Mouse (Mus musculus) heart, embryonic 11.5 days (tissue): ENCODE measurements around the gene Nsun7. TPM values are rescaled to one million over a fixed set of nuclear protein-coding genes. Genes with fewer than 3 reads are reported as not detected.
"Not testable (repeated sequence)": the region's sequence is repeated elsewhere in the genome, so short reads cannot be mapped to it uniquely, and the experiment has no call there.

Source experiments
- ATAC-seq: fragments of 200-750 bp; cut with Nextera tagmentation; replicated peaks from 2 replicates; pipeline ENCODE4 v1.8.0; 2017; ENCODE audit warnings: moderate library complexity; ENCODE audit not compliant: insufficient number of reproducible peaks, low FRiP score, low TSS enrichment
- H3K27ac ChIP-seq: fragments of 300-500 bp; sonication (generic); 2 replicates; pipeline ENCODE4 v1.5.1; 2014; ENCODE audit warnings: mild to moderate bottlenecking, low read depth, low read length
- H3K27me3 ChIP-seq: fragments of 300-500 bp; sonication (generic); 2 replicates; pipeline ENCODE4 v1.6.1; 2014; ENCODE audit warnings: mild to moderate bottlenecking, low read length, mixed read lengths; ENCODE audit not compliant: control insufficient read depth, insufficient read depth
- H3K36me3 ChIP-seq: fragments of 300-500 bp; sonication (generic); 2 replicates; pipeline ENCODE4 v1.6.1; 2014; ENCODE audit warnings: mild to moderate bottlenecking, low read length, moderate library complexity, mixed read lengths; ENCODE audit not compliant: control insufficient read depth, insufficient read depth
- H3K4me1 ChIP-seq: fragments of 300-500 bp; sonication (generic); 2 replicates; pipeline ENCODE4 v1.6.1; 2014; ENCODE audit warnings: low read length; ENCODE audit not compliant: control insufficient read depth, insufficient read depth
- H3K4me2 ChIP-seq: fragments of 300-500 bp; sonication (generic); 2 replicates; pipeline ENCODE4 v1.6.1; 2014; ENCODE audit warnings: mild to moderate bottlenecking, moderate library complexity
- H3K4me3 ChIP-seq: fragments of 300-500 bp; sonication (generic); 2 replicates; pipeline ENCODE4 v1.5.1; 2014; ENCODE audit warnings: low read depth, low read length
- H3K9ac ChIP-seq: fragments of 300-500 bp; sonication (generic); 2 replicates; pipeline ENCODE4 v1.6.1; 2014; ENCODE audit warnings: mild to moderate bottlenecking, low read depth, low read length, moderate library complexity
- H3K9me3 ChIP-seq: fragments of 300-500 bp; sonication (generic); replicated peaks from 2 replicates; pipeline ENCODE4 v1.6.1; 2016; ENCODE audit warnings: low read length; ENCODE audit not compliant: control insufficient read depth
- WGBS: fragments of 180-500 bp; shearing (Covaris S2); extraction: QIAGEN DNeasy Blood & Tissue Kit; methylation state at CpG from one replicate; pipeline ENCODE4 v1.1.7; 2014; ENCODE audit not compliant: insufficient replicate concordance; 5-methylcytosine and 5-hydroxymethylcytosine counted together
- polyA plus RNA-seq: library from polyadenylated mRNA; unstranded; fragments of >200 nt; fragmentation: Nextera tagmentation; extraction: Ambion mirVana; gene quantifications from 2 replicates; pipeline ENCODE4 v1.2.1, GENCODE M21; 2014

The Nsun7 gene
- polyA plus RNA-seq, 1 experiment from 2014 or later, result 0.23 TPM

GRCm38 (mm10) chr5:66232456-66232855 lies 27.2 kb upstream of the Nsun7 start:
- H3K27me3 ChIP-seq, result no peaks in the 10 kb centered on the region
- H3K4me1 ChIP-seq, result no peaks in the 10 kb centered on the region
- no peak overlapping the region for H3K27ac ChIP-seq
- no peak overlapping the region for H3K4me2 ChIP-seq
- H3K4me3 ChIP-seq, result no peak overlapping the region
- 38% methylated on average over 3 of the region's 3 CpGs for WGBS
- H3K9ac ChIP-seq, result no peak overlapping the region
- H3K9me3 ChIP-seq, result no peaks in the 10 kb centered on the region
- 0 out of 2 replicates have a peak, but pooled peaks have one; percentile 18 for ATAC-seq
- no peaks in the 10 kb centered on the region for H3K36me3 ChIP-seq

GRCm38 (mm10) chr5:66241894-66242293 lies 17.8 kb upstream of the Nsun7 start:
- Histone ChIP-seq H3K4me2 (no peak overlapping the region), H3K27ac (no peak overlapping the region), H3K36me3 (no peaks in the 10 kb centered on the region), H3K9me3 (no peaks in the 10 kb centered on the region), H3K27me3 (no peaks in the 10 kb centered on the region), H3K4me1 (no peaks in the 10 kb centered on the region), H3K9ac (no peak overlapping the region), H3K4me3 (no peak overlapping the region)
- ATAC-seq, result no peak

GRCm38 (mm10) chr5:66243467-66243866 lies 16.2 kb upstream of the Nsun7 start:
- H3K9ac ChIP-seq, result no peak overlapping the region
- H3K27me3 ChIP-seq, result no peaks in the 10 kb centered on the region
- H3K4me3 ChIP-seq, result no peak overlapping the region
- H3K36me3 ChIP-seq, result no peaks in the 10 kb centered on the region
- no peak overlapping the region for H3K4me2 ChIP-seq
- WGBS, result 81% methylated on average over 9 of the region's 9 CpGs
- H3K27ac ChIP-seq, result no peak overlapping the region
- no peaks in the 10 kb centered on the region for H3K4me1 ChIP-seq
- no peak for ATAC-seq
- no peaks in the 10 kb centered on the region for H3K9me3 ChIP-seq

GRCm38 (mm10) chr5:66244043-66244660 lies 15.5 kb upstream of the Nsun7 start:
- Histone ChIP-seq H3K27ac (no peak overlapping the region), H3K4me3 (no peak overlapping the region), H3K9me3 (no peaks in the 10 kb centered on the region), H3K4me2 (no peak overlapping the region), H3K27me3 (no peaks in the 10 kb centered on the region), H3K9ac (no peak overlapping the region), H3K4me1 (no peaks in the 10 kb centered on the region), H3K36me3 (no peaks in the 10 kb centered on the region)
- ATAC-seq, result no peak
- WGBS, result 69% methylated on average over 6 of the region's 6 CpGs

GRCm38 (mm10) chr5:66245958-66246497 lies 13.7 kb upstream of the Nsun7 start:
- H3K4me2 ChIP-seq, result no peak overlapping the region

GRCm38 (mm10) chr5:66253219-66253618 lies 6.5 kb upstream of the Nsun7 start:
- Histone ChIP-seq H3K36me3 (no peaks in the 10 kb centered on the region), H3K4me1 (no peaks in the 10 kb centered on the region), H3K9ac (no peak overlapping the region), H3K9me3 (no peaks in the 10 kb centered on the region), H3K4me3 (no peak overlapping the region), H3K27ac (no peak overlapping the region), H3K27me3 (no peaks in the 10 kb centered on the region), H3K4me2 (no peak overlapping the region)
- WGBS, result 73% methylated on average over 5 of the region's 5 CpGs
- ATAC-seq, result no peak

More at GRCm38 (mm10) chr5:66245958-66246497, 13.7 kb upstream of the Nsun7 start:
- ATAC-seq, result no peak
- Histone ChIP-seq H3K36me3 (no peaks in the 10 kb centered on the region), H3K27me3 (no peaks in the 10 kb centered on the region), H3K4me1 (no peaks in the 10 kb centered on the region), H3K27ac (no peak overlapping the region), H3K9me3 (no peaks in the 10 kb centered on the region), H3K4me3 (no peak overlapping the region), H3K9ac (no peak overlapping the region)
- WGBS, result 31% methylated on average over 8 of the region's 10 CpGs

- no peak overlapping the region for H3K27ac ChIP-seq
- no peaks in the 10 kb centered on the region for H3K4me1 ChIP-seq
- ATAC-seq, result no peak
- H3K9ac ChIP-seq, result no peak overlapping the region
- H3K9me3 ChIP-seq, result no peaks in the 10 kb centered on the region
- no peaks in the 10 kb centered on the region for H3K36me3 ChIP-seq
- no peak overlapping the region for H3K4me3 ChIP-seq
- 82% methylated on average over 10 of the region's 10 CpGs for WGBS
- peaks cover 3% of the 10 kb centered on the region; the same call in 1 of the 2 replicates for H3K27me3 ChIP-seq
- no peak overlapping the region for H3K4me2 ChIP-seq
Observed at GRCm38 (mm10) chr5:66255044-66255443, 4.7 kb upstream of the Nsun7 start.

- Histone ChIP-seq H3K9me3 (no peaks in the 10 kb centered on the region), H3K4me1 (no peaks in the 10 kb centered on the region), H3K36me3 (no peaks in the 10 kb centered on the region), H3K9ac (no peak overlapping the region), H3K4me3 (no peak overlapping the region), H3K27me3 (peaks cover 9% of the 10 kb centered on the region; the same call in 1 of the 2 replicates), H3K4me2 (no peak overlapping the region), H3K27ac (no peak overlapping the region)
- no peak for ATAC-seq
- 65% methylated on average over 2 of the region's 2 CpGs for WGBS
Observed at GRCm38 (mm10) chr5:66259000-66259399, 697 bp upstream of the Nsun7 start.

GRCm38 (mm10) chr5:66259431-66259755 lies 304 bp upstream of the Nsun7 start:
- H3K9me3 ChIP-seq, H3K27me3 ChIP-seq, H3K27ac ChIP-seq, H3K4me1 ChIP-seq, ATAC-seq, H3K36me3 ChIP-seq: not testable (repeated sequence)
- 9% methylated on average over 5 of the region's 5 CpGs for WGBS
- H3K4me2 ChIP-seq, result peak overlapping the region; percentile 91
- H3K9ac ChIP-seq, result peak overlapping the region; percentile 70
- H3K4me3 ChIP-seq, result peak overlapping the region; percentile 57
